Comparison of ENCODE assay signal across 8 mouse cellular contexts in genomic region chr11:68851644-68852485, GRCm38 (mm10). TPM values are rescaled to one million over a fixed set of nuclear protein-coding genes. Genes with fewer than 3 reads are reported as not detected.
DNase-seq lines count a peak whose midpoint lies in the region; ATAC-seq lines count a peak whose summit lies in the region.

No protein-coding gene starts in this region.

- peak overlapping the region; percentile 87 for H3K9ac ChIP-seq in forebrain, embryonic 11.5 days (ENCODE audit: low read length)
- H3K9ac ChIP-seq in limb, embryonic 12.5 days (replicated peaks): peak overlapping the region; percentile 92
- H3K9ac ChIP-seq in stomach, embryonic 14.5 days (replicated peaks; ENCODE audit: low read depth, low read length): peak overlapping the region; percentile 89

- H3K4me2 ChIP-seq in forebrain, embryonic 11.5 days (ENCODE audit: low read depth, low read length, severe bottlenecking): peak overlapping the region; percentile 83
- peak overlapping the region; percentile 65 for H3K4me2 ChIP-seq in limb, embryonic 12.5 days
- peak overlapping the region; percentile 56 for H3K4me2 ChIP-seq in stomach, embryonic 14.5 days (replicated peaks; ENCODE audit: low read depth, low read length)

- 5% methylated on average over 13 of the region's 13 CpGs for WGBS in forebrain, embryonic 11.5 days
- WGBS in limb, embryonic 12.5 days: 5% methylated on average over 13 of the region's 13 CpGs
- WGBS in stomach, embryonic 14.5 days: 2% methylated on average over 13 of the region's 13 CpGs

- no peak for ATAC-seq in megakaryocyte, adult 5-6 weeks (ENCODE audit: poor library complexity, severe bottlenecking)
- ATAC-seq in forebrain, embryonic 11.5 days (replicated peaks; ENCODE audit: low FRiP score): no peak
- no peak for ATAC-seq in limb, embryonic 12.5 days (ENCODE audit: insufficient number of reproducible peaks, insufficient read depth, low FRiP score, low TSS enrichment, low read depth)
- ATAC-seq in stomach, embryonic 14.5 days (ENCODE audit: insufficient number of reproducible peaks, insufficient read depth, low FRiP score, low read depth): no peak

- no peak overlapping the region for H3K27ac ChIP-seq in forebrain, embryonic 11.5 days (ENCODE audit: low read depth, low read length)
- peak overlapping the region; percentile 97 for H3K27ac ChIP-seq in limb, embryonic 12.5 days
- peak overlapping the region; percentile 99 for H3K27ac ChIP-seq in stomach, embryonic 14.5 days (ENCODE audit: low read length)

- no peak for DNase-seq in forebrain, embryonic 11.5 days (ENCODE audit: low spot score)
- no peak for DNase-seq in urinary bladder, adult 2 months (ENCODE audit: low spot score)
- no peak for DNase-seq in ovary, postnatal 36 days (ENCODE audit: low spot score)
- no peak for DNase-seq in cerebellum, postnatal 10 days

- H3K27me3 ChIP-seq in megakaryocyte, embryonic 14.5 days (replicated peaks): no peaks in the 10 kb centered on the region
- H3K27me3 ChIP-seq in forebrain, embryonic 11.5 days (ENCODE audit: control insufficient read depth, insufficient read depth, low read length): no peaks in the 10 kb centered on the region
- 0 out of 2 replicates have a peak, but pooled peaks cover 4% of the 10 kb centered on the region for H3K27me3 ChIP-seq in limb, embryonic 12.5 days
- no peaks in the 10 kb centered on the region for H3K27me3 ChIP-seq in stomach, embryonic 14.5 days (ENCODE audit: control insufficient read depth, insufficient read depth, low read length)

- H3K36me3 ChIP-seq in megakaryocyte, embryonic 14.5 days (replicated peaks; ENCODE audit: low read length): peaks cover 6% of the 10 kb centered on the region
- H3K36me3 ChIP-seq in forebrain, embryonic 11.5 days (ENCODE audit: control insufficient read depth, insufficient read depth, low read length): no peaks in the 10 kb centered on the region
- H3K36me3 ChIP-seq in limb, embryonic 12.5 days: no peaks in the 10 kb centered on the region
- H3K36me3 ChIP-seq in stomach, embryonic 14.5 days (ENCODE audit: control insufficient read depth, insufficient read depth, low read length): no peaks in the 10 kb centered on the region

- H3K4me3 ChIP-seq in megakaryocyte, embryonic 14.5 days (replicated peaks): peak overlapping the region; percentile 98
- H3K4me3 ChIP-seq in forebrain, embryonic 11.5 days (ENCODE audit: low read depth, low read length): peak overlapping the region; percentile 92
- peak overlapping the region; percentile 91 for H3K4me3 ChIP-seq in limb, embryonic 12.5 days (replicated peaks)
- peak overlapping the region; percentile 97 for H3K4me3 ChIP-seq in stomach, embryonic 14.5 days (ENCODE audit: low read depth, low read length)

- no peaks in the 10 kb centered on the region for H3K9me3 ChIP-seq in megakaryocyte, embryonic 14.5 days
- no peaks in the 10 kb centered on the region for H3K9me3 ChIP-seq in forebrain, embryonic 11.5 days (ENCODE audit: control insufficient read depth, low read length)
- no peaks in the 10 kb centered on the region for H3K9me3 ChIP-seq in limb, embryonic 12.5 days
- no peaks in the 10 kb centered on the region for H3K9me3 ChIP-seq in stomach, embryonic 14.5 days (ENCODE audit: control insufficient read depth, low read depth, low read length)

- H3K4me1 ChIP-seq in megakaryocyte, embryonic 14.5 days: peaks cover 59% of the 10 kb centered on the region
- H3K4me1 ChIP-seq in forebrain, embryonic 11.5 days (replicated peaks; ENCODE audit: control insufficient read depth, insufficient read depth, low read length): peaks cover 5% of the 10 kb centered on the region; the same call in 1 of the 2 replicates
- peaks cover 23% of the 10 kb centered on the region for H3K4me1 ChIP-seq in limb, embryonic 12.5 days (replicated peaks)
- H3K4me1 ChIP-seq in stomach, embryonic 14.5 days (ENCODE audit: control insufficient read depth, insufficient read depth, low read length): peaks cover 18% of the 10 kb centered on the region

RNA-seq across cellular contexts. Expression of gene Ndel1, which starts 19.8 kb away (rescaled TPM):
- 38.9 and 102 TPM in 2 replicates for polyA plus RNA-seq in megakaryocyte, embryonic 14.5 days (2012; ENCODE audit: insufficient read depth, low replicate concordance)
- total RNA-seq in megakaryocyte, adult 5-6 weeks (2015): 48.9 and 53.9 TPM in 2 replicates
- 71.2 and 114 TPM in 2 replicates for total RNA-seq in megakaryocyte, adult 5-6 weeks (2017)
- 46.9 and 51.2 TPM in 2 replicates for polyA plus RNA-seq in forebrain, embryonic 11.5 days (2014; fragmentation: Nextera tagmentation; extraction: Ambion mirVana)
- 69.5 and 74.7 TPM in 2 replicates for polyA plus RNA-seq in limb, embryonic 12.5 days (2016; fragmentation: Nextera tagmentation; extraction: Ambion mirVana)
- polyA plus RNA-seq in stomach, embryonic 14.5 days (2014; fragmentation: Nextera tagmentation; extraction: Ambion mirVana): 68.5 and 75.0 TPM in 2 replicates
- polyA plus RNA-seq in urinary bladder, adult 2 months (2012; rRNA removed): 68.6 and 78.7 TPM in 2 replicates

RNA-seq across cellular contexts. Expression of gene Rnf222, which starts 36.5 kb away (rescaled TPM):
- not detected in 2 replicates for polyA plus RNA-seq in megakaryocyte, embryonic 14.5 days (2012; ENCODE audit: insufficient read depth, low replicate concordance)
- total RNA-seq in megakaryocyte, adult 5-6 weeks (2015): not detected in 2 replicates
- total RNA-seq in megakaryocyte, adult 5-6 weeks (2017): not detected in 2 replicates
- polyA plus RNA-seq in forebrain, embryonic 11.5 days (2014; fragmentation: Nextera tagmentation; extraction: Ambion mirVana): not detected in 2 replicates
- polyA plus RNA-seq in limb, embryonic 12.5 days (2016; fragmentation: Nextera tagmentation; extraction: Ambion mirVana): 0.05 TPM in 1 of 2 replicates, not detected in the other
- polyA plus RNA-seq in stomach, embryonic 14.5 days (2014; fragmentation: Nextera tagmentation; extraction: Ambion mirVana): not detected in 2 replicates
- polyA plus RNA-seq in urinary bladder, adult 2 months (2012; rRNA removed): 0.01 TPM in 1 of 2 replicates, not detected in the other

RNA-seq across cellular contexts. Expression of gene Rpl26, which starts 49.5 kb away (rescaled TPM):
- polyA plus RNA-seq in megakaryocyte, embryonic 14.5 days (2012; ENCODE audit: insufficient read depth, low replicate concordance): 56.9 and 116 TPM in 2 replicates
- 2,468 and 2,587 TPM in 2 replicates for total RNA-seq in megakaryocyte, adult 5-6 weeks (2015)
- 3,510 and 4,069 TPM in 2 replicates for total RNA-seq in megakaryocyte, adult 5-6 weeks (2017)
- 825 and 852 TPM in 2 replicates for polyA plus RNA-seq in forebrain, embryonic 11.5 days (2014; fragmentation: Nextera tagmentation; extraction: Ambion mirVana)
- 1,086 and 1,101 TPM in 2 replicates for polyA plus RNA-seq in limb, embryonic 12.5 days (2016; fragmentation: Nextera tagmentation; extraction: Ambion mirVana)
- polyA plus RNA-seq in stomach, embryonic 14.5 days (2014; fragmentation: Nextera tagmentation; extraction: Ambion mirVana): 1,222 and 1,288 TPM in 2 replicates
- polyA plus RNA-seq in urinary bladder, adult 2 months (2012; rRNA removed): 3,701 and 3,960 TPM in 2 replicates
